Mouse (Mus musculus): ENCODE data around the gene Adgrg7.

Gene Adgrg7

GRCm38 (mm10) chr16:56715608-56716007 lies 80.0 kb downstream of the Adgrg7 start:
- no peak for DNase-seq (ENCODE audit: extremely low read depth, low read depth, low spot score)

- DNase-seq (ENCODE audit: extremely low read depth, low read depth, low spot score), result no peak
These were observed 85.6 kb downstream of the Adgrg7 start for GRCm38 (mm10) chr16:56710071-56710470.

- no peak for DNase-seq (ENCODE audit: extremely low read depth, low read depth, low spot score)
These were observed 89.9 kb downstream of the Adgrg7 start for GRCm38 (mm10) chr16:56705731-56706130.

DNA sequence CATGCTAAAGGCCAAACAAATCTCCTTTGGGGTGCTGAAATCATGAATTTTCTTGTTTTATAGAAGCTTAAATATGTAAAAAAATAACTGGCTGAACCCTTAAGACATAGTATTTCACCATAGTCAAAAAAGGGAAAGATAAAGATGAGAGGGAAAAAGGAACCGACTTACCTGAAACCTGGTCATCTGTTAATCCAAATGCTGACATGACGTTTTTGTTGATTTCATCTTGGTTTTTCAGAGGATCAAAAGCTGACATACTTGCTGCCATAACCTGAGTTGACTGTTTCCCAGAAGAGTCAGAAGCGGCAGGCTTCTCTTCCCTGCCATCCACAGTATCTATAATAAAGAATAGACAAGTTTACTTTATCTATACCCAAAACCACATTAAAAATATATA lies 94.8 kb downstream of the Adgrg7 start:
- DNase-seq (ENCODE audit: extremely low read depth, low read depth, low spot score), result no peak

- DNase-seq (ENCODE audit: extremely low read depth, low read depth, low spot score), result no peak
These were observed 99.2 kb downstream of the Adgrg7 start for GRCm38 (mm10) chr16:56696448-56696847.

- no peak for DNase-seq (ENCODE audit: extremely low read depth, low read depth, low spot score)
These were observed 104.9 kb downstream of the Adgrg7 start for GRCm38 (mm10) chr16:56690715-56691114.

GRCm38 (mm10) chr16:56686747-56687146 lies 108.9 kb downstream of the Adgrg7 start:
- no peak for DNase-seq (ENCODE audit: extremely low read depth, low read depth, low spot score)

- DNase-seq (ENCODE audit: extremely low read depth, low read depth, low spot score), result no peak
These were observed 114.5 kb downstream of the Adgrg7 start for GRCm38 (mm10) chr16:56681010-56681645.

- DNase-seq (ENCODE audit: extremely low read depth, low read depth, low spot score), result no peak
These were observed 118.5 kb downstream of the Adgrg7 start for GRCm38 (mm10) chr16:56677146-56677545.
